Mouse (Mus musculus): ENCODE results near the gene Eprs.

Gene Eprs

GRCm38 (mm10) chr1:185449727-185450126 lies 86.9 kb downstream of the Eprs start:
- no peak for DNase-seq (ENCODE audit: low read depth, low spot score)

GRCm38 (mm10) chr1:185451077-185451476 lies 88.2 kb downstream of the Eprs start:
- DNase-seq (ENCODE audit: low read depth, low spot score), result no peak

- no peak for DNase-seq (ENCODE audit: low read depth, low spot score)
Observed at GRCm38 (mm10) chr1:185451495-185451894, 88.7 kb downstream of the Eprs start.

- DNase-seq (ENCODE audit: low read depth, low spot score), result no peak
Observed at GRCm38 (mm10) chr1:185452461-185452860, 89.6 kb downstream of the Eprs start.

- DNase-seq (ENCODE audit: low read depth, low spot score), result no peak
Observed at GRCm38 (mm10) chr1:185454144-185454543, 91.3 kb downstream of the Eprs start.

GRCm38 (mm10) chr1:185454575-185454954 lies 91.7 kb downstream of the Eprs start, which contains the start of gene Slc30a10:
TSS of gene Slc30a10 (plus strand) at chr1:185454848.
- no peak for DNase-seq (ENCODE audit: low read depth, low spot score)

GRCm38 (mm10) chr1:185454955-185455701 lies 92.3 kb downstream of the Eprs start:
- DNase-seq (ENCODE audit: low read depth, low spot score), result no peak

GRCm38 (mm10) chr1:185456327-185456726 lies 93.5 kb downstream of the Eprs start:
- no peak for DNase-seq (ENCODE audit: low read depth, low spot score)

- no peak for DNase-seq (ENCODE audit: low read depth, low spot score)
Observed at GRCm38 (mm10) chr1:185460096-185460495, 97.3 kb downstream of the Eprs start.

GRCm38 (mm10) chr1:185462889-185463288 lies 100.0 kb downstream of the Eprs start:
- no peak for DNase-seq (ENCODE audit: low read depth, low spot score)

GRCm38 (mm10) chr1:185469551-185470021 lies 106.7 kb downstream of the Eprs start:
- DNase-seq (ENCODE audit: low read depth, low spot score), result no peak

GRCm38 (mm10) chr1:185472025-185472720 lies 109.3 kb downstream of the Eprs start:
- DNase-seq (ENCODE audit: low read depth, low spot score), result no peak

GRCm38 (mm10) chr1:185472730-185473129 lies 109.9 kb downstream of the Eprs start:
- DNase-seq (ENCODE audit: low read depth, low spot score), result no peak

- DNase-seq (ENCODE audit: low read depth, low spot score), result no peak
Observed at GRCm38 (mm10) chr1:185473437-185473836, 110.6 kb downstream of the Eprs start.
